Mouse (Mus musculus): ENCODE measurements around the gene Gsdma3. TPM values are rescaled to one million over a fixed set of nuclear protein-coding genes. Genes with fewer than 3 reads are reported as not detected.

Gsdma3 gene
- polyA plus RNA-seq, 2 experiments, result not detected

DNA sequence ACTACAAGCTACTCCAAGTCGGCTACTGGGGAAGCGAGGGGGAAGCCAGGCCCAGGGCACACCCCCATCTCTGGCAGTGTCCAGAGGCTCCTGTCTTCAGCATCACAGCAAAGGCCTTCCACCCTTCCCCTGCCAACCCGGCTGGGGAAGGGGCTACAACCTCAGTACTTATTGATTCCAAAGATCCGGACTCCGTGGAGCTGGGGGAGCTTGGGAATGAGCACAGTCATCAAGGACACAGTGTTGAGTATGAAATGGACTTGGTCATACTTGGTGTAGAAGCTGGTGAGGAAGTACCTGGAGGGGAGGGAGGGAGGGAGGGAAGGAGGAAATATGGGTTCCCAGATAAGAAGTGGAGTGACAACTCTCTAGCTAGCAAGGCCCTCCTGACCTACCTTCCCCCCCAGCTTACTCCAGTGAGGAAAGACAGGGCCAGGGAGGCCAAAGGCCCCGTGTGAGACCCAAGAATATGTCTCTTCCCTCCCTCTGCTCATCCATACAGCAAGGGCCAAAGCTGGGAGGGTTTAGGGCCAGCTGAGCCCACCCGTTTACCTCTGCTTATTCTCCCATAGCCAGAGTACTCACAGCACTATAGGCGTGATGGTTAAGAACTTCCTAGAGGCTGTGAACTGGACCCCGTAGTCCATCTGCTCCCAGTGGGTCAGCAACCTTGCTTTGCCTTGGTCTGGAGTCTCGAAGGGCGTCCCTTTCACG lies 43.5 kb upstream of the Gsdma3 start:
- H3K36me3 ChIP-seq (ENCODE audit: control insufficient read depth, insufficient read depth, low read length), result peaks cover 28% of the 10 kb centered on the region

DNA sequence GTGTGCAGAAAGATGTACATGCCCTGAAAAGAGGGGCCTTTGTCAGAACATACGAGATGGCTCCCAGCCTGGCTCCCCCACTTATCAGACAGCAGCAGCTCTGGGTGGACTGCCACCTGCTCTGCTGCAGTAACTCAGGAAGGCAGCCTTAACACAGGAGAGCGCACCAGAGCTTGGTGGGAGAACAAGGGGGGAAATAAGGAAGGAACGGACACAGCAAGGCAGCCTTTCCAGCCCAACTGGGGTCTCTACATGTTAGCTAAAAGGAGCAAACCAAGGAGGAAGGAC lies 43.0 kb upstream of the Gsdma3 start:
- Histone ChIP-seq H3K4me2 (replicated peaks; ENCODE audit: low read depth, low read length, severe bottlenecking) (no peak overlapping the region), H3K27me3 (ENCODE audit: control insufficient read depth, insufficient read depth, low read length) (no peaks in the 10 kb centered on the region), H3K4me1 (ENCODE audit: control insufficient read depth, insufficient read depth, low read length) (peaks cover 20% of the 10 kb centered on the region), H3K9ac (ENCODE audit: low read depth, low read length, severe bottlenecking) (no peak overlapping the region), H3K27ac (replicated peaks; ENCODE audit: low read depth, low read length) (no peak overlapping the region), H3K36me3 (ENCODE audit: control insufficient read depth, insufficient read depth, low read length) (peaks cover 28% of the 10 kb centered on the region), H3K4me3 (replicated peaks; ENCODE audit: low read length) (no peak overlapping the region), H3K9me3 (ENCODE audit: control insufficient read depth, low read length) (no peaks in the 10 kb centered on the region)
- 93% methylated on average over 3 of the region's 3 CpGs for WGBS
- ATAC-seq (ENCODE audit: low FRiP score, low read depth) (no peak), DNase-seq (ENCODE audit: low spot score) (no peak)
- no peak for TF ChIP-seq POLR2A (IDR thresholded peaks at IDR 0.05; ENCODE audit: borderline replicate concordance, extremely low read depth, insufficient read depth, insufficient read length)

More for the DNA sequence above, 43.5 kb upstream of the Gsdma3 start:
- H3K4me3 ChIP-seq (replicated peaks; ENCODE audit: low read length), result no peak overlapping the region
- DNase-seq (ENCODE audit: low spot score) (no peak), ATAC-seq (ENCODE audit: low FRiP score, low read depth) (no peak)
- H3K9ac ChIP-seq (ENCODE audit: low read depth, low read length, severe bottlenecking), result no peak overlapping the region
- H3K27me3 ChIP-seq (ENCODE audit: control insufficient read depth, insufficient read depth, low read length), result no peaks in the 10 kb centered on the region
- 85% methylated on average over 12 of the region's 12 CpGs for WGBS
- H3K27ac ChIP-seq (replicated peaks; ENCODE audit: low read depth, low read length), result no peak overlapping the region
- no peak overlapping the region for H3K4me2 ChIP-seq (replicated peaks; ENCODE audit: low read depth, low read length, severe bottlenecking)
- TF ChIP-seq POLR2A (IDR thresholded peaks at IDR 0.05; ENCODE audit: borderline replicate concordance, extremely low read depth, insufficient read depth, insufficient read length), result no peak
- H3K9me3 ChIP-seq (ENCODE audit: control insufficient read depth, low read length), result no peaks in the 10 kb centered on the region
- peaks cover 16% of the 10 kb centered on the region for H3K4me1 ChIP-seq (ENCODE audit: control insufficient read depth, insufficient read depth, low read length)

DNA sequence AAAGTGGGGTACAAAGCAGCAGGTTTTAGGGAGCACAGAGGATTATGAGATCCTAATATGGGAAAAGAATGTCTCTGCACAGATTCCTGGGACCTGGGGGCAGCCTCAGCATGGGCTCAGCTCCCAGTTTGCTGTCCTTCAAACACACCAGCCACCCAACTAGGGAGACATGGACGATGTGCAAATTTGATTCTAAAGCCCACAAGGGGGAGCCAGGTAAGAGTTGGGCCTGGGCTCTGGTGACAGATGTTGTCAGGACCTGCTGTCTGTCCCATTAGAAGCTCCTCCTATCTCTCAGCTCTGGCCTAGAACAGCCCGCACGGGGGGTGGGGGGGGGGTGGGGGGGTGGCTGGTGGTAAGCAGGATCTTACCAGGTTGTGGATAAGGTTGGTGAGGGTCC lies 42.6 kb upstream of the Gsdma3 start:
- TF ChIP-seq POLR2A (IDR thresholded peaks at IDR 0.05; ENCODE audit: borderline replicate concordance, extremely low read depth, insufficient read depth, insufficient read length), result no peak

DNA sequence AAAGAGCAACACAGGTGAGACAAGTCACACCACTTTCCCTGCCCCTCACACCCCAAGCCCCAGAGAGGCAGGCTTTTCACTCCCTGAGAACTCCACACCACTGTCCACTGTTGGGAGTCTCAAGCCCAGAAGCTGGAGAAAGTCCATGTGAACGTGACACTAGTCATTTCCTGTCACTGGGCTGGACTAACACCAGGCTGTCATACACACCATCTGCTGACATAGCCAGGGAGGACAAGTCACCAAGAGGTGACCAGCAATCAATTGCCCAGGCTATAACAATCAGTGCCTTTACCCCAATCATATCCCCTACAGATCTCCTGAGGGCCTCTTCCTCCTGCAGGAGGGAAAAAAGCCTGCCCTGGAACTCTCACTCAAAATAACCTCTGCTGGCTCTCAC lies 42.0 kb upstream of the Gsdma3 start:
- Histone ChIP-seq H3K27me3 (ENCODE audit: control insufficient read depth, insufficient read depth, low read length) (no peaks in the 10 kb centered on the region), H3K4me3 (replicated peaks; ENCODE audit: low read length) (no peak overlapping the region), H3K9ac (ENCODE audit: low read depth, low read length, severe bottlenecking) (no peak overlapping the region), H3K4me2 (replicated peaks; ENCODE audit: low read depth, low read length, severe bottlenecking) (no peak overlapping the region), H3K27ac (replicated peaks; ENCODE audit: low read depth, low read length) (no peak overlapping the region), H3K36me3 (ENCODE audit: control insufficient read depth, insufficient read depth, low read length) (peaks cover 28% of the 10 kb centered on the region), H3K4me1 (ENCODE audit: control insufficient read depth, insufficient read depth, low read length) (peaks cover 20% of the 10 kb centered on the region), H3K9me3 (ENCODE audit: control insufficient read depth, low read length) (no peaks in the 10 kb centered on the region)
- DNase-seq (ENCODE audit: low spot score) (no peak), ATAC-seq (ENCODE audit: low FRiP score, low read depth) (no peak)
- WGBS, result 50% methylated on average over 1 of the region's 1 CpGs
- TF ChIP-seq POLR2A (IDR thresholded peaks at IDR 0.05; ENCODE audit: borderline replicate concordance, extremely low read depth, insufficient read depth, insufficient read length), result no peak

More for the DNA sequence above, 42.6 kb upstream of the Gsdma3 start:
- Histone ChIP-seq H3K4me2 (replicated peaks; ENCODE audit: low read depth, low read length, severe bottlenecking) (no peak overlapping the region), H3K27ac (replicated peaks; ENCODE audit: low read depth, low read length) (no peak overlapping the region), H3K36me3 (ENCODE audit: control insufficient read depth, insufficient read depth, low read length) (peaks cover 28% of the 10 kb centered on the region), H3K4me3 (replicated peaks; ENCODE audit: low read length) (no peak overlapping the region), H3K9ac (ENCODE audit: low read depth, low read length, severe bottlenecking) (no peak overlapping the region), H3K9me3 (ENCODE audit: control insufficient read depth, low read length) (no peaks in the 10 kb centered on the region), H3K4me1 (ENCODE audit: control insufficient read depth, insufficient read depth, low read length) (peaks cover 20% of the 10 kb centered on the region), H3K27me3 (ENCODE audit: control insufficient read depth, insufficient read depth, low read length) (no peaks in the 10 kb centered on the region)
- DNase-seq (ENCODE audit: low spot score) (no peak), ATAC-seq (ENCODE audit: low FRiP score, low read depth) (no peak)
- 26% methylated on average over 3 of the region's 3 CpGs for WGBS

DNA sequence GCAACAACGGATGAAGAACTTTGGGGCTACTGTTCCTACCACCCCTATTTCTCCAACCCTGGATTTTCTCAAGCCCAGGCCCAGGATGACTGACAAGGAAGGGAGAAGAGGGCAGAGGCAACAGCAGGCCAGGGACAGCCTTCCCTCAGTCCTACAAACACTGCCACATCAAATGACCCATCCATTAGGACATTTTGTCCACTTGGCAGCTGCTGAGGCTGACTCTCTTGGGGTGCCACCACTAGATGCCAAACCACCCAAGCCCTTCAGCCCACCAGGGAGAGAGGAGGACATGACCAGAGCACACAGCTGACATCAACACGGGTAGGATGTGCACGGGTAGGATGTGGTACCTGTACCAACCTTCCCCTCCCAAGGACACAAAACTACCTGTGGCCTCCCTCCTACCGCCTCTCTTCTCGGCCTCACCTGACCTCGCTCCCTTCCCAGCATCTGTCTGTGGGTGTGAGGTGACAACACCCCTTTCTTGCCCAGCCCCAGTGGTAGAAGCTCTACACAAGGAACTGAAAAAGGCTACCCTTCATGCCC lies 41.5 kb upstream of the Gsdma3 start:
- TF ChIP-seq POLR2A (IDR thresholded peaks at IDR 0.05; ENCODE audit: borderline replicate concordance, extremely low read depth, insufficient read depth, insufficient read length), result no peak
- H3K9ac ChIP-seq (ENCODE audit: low read depth, low read length, severe bottlenecking), result no peak overlapping the region
- WGBS, result 87% methylated on average over 6 of the region's 6 CpGs
- DNase-seq (ENCODE audit: low spot score), result no peak
- H3K36me3 ChIP-seq (ENCODE audit: control insufficient read depth, insufficient read depth, low read length), result peaks cover 28% of the 10 kb centered on the region
- no peak overlapping the region for H3K4me3 ChIP-seq (replicated peaks; ENCODE audit: low read length)
- peaks cover 20% of the 10 kb centered on the region for H3K4me1 ChIP-seq (ENCODE audit: control insufficient read depth, insufficient read depth, low read length)
- no peak overlapping the region for H3K27ac ChIP-seq (replicated peaks; ENCODE audit: low read depth, low read length)
- no peaks in the 10 kb centered on the region for H3K27me3 ChIP-seq (ENCODE audit: control insufficient read depth, insufficient read depth, low read length)
- H3K9me3 ChIP-seq (ENCODE audit: control insufficient read depth, low read length), result no peaks in the 10 kb centered on the region
- ATAC-seq (ENCODE audit: low FRiP score, low read depth), result no peak
- no peak overlapping the region for H3K4me2 ChIP-seq (replicated peaks; ENCODE audit: low read depth, low read length, severe bottlenecking)

Measured in limb, embryonic 14.5 days (tissue).